ENCODE assay signal across 16 mouse cellular contexts in the genomic region with DNA sequence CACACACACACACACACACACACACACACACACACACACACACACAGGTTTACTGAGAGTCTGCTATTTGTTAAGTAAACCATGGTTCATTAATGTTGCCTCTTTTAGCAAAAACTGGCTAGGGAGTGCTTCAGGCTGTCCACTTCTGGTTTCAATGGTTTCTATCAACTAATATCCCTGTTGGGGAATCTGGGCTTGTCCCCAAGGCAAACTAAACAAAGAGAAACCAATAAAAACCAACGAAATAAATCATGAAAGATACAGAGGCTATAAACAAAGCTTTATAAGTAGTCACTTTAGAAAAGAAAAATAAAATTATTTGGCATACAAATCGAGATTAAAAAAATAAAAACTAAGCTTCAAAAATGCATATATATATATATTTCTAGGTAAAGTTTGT. TPM values are rescaled to one million over a fixed set of nuclear protein-coding genes. Genes with fewer than 3 reads are reported as not detected.
A peak's percentile ranks its signal among the peaks of the same experiment; 100 is the strongest.
DNase-seq lines count a peak whose midpoint lies in the region; ATAC-seq and TF ChIP-seq lines count a peak whose summit lies in the region.
"Had no signal": no experiment of that assay in that cellular context is flagged by ENCODE, and none has a peak within 500 bp of the region (broad histone marks: within the 10 kb centered on the region; RNA-seq: fewer than 3 reads in every experiment).

No protein-coding gene starts in this region.

- intact Hi-C loops in heart, adult 2 months (cut with DNase I), result loop anchor here (2.0 kb wide), 1 partner anchor 66 kb away; no protein-coding TSS in a partner anchor
- intact Hi-C loops in heart, postnatal 10 days (cut with DNase I), result loop anchor here (5.0 kb wide), 1 partner anchor 65 kb away; no protein-coding TSS in a partner anchor

- 55% methylated on average over 2 of the region's 2 CpGs for WGBS in heart, adult 2 months
- 60% methylated on average over 2 of the region's 2 CpGs for WGBS in kidney, embryonic 14.5 days

- H3K9ac ChIP-seq in heart, adult 2 months (ENCODE audit: low read depth, low read length), result no peak overlapping the region
- no peak overlapping the region for H3K9ac ChIP-seq in kidney, embryonic 14.5 days (ENCODE audit: low read depth, low read length)
- H3K9ac ChIP-seq: embryonic facial prominence, embryonic 13.5 days; forebrain, embryonic 12.5 days; hindbrain, embryonic 14.5 days had no signal

- no peaks in the 10 kb centered on the region for H3K79me2 ChIP-seq in heart, adult 2 months (replicated peaks; ENCODE audit: control insufficient read depth, insufficient read depth, low read length)

- peak overlapping the region; percentile 78 for H3K27ac ChIP-seq in heart, adult 2 months
- H3K27ac ChIP-seq in kidney, embryonic 14.5 days (ENCODE audit: low read depth, low read length), result 0 out of 2 replicates have a peak overlapping the region, but pooled peaks have one; percentile 37
- H3K27ac ChIP-seq: embryonic facial prominence, embryonic 13.5 days; forebrain, embryonic 12.5 days; hindbrain, embryonic 10.5 days; hindbrain, embryonic 14.5 days had no signal

- H3K36me3 ChIP-seq in heart, adult 2 months (ENCODE audit: control insufficient read depth, insufficient read depth, low read length), result no peaks in the 10 kb centered on the region
- H3K36me3 ChIP-seq in kidney, embryonic 14.5 days (ENCODE audit: control insufficient read depth, insufficient read depth, low read length), result no peaks in the 10 kb centered on the region
- H3K36me3 ChIP-seq: embryonic facial prominence, embryonic 13.5 days; forebrain, embryonic 12.5 days; heart, embryonic 13.5 days; hindbrain, embryonic 10.5 days had no signal

- TF ChIP-seq CTCF in heart, adult 2 months (IDR thresholded peaks at IDR 0.05), result no peak

- H3K4me3 ChIP-seq in heart, adult 2 months, result no peak overlapping the region
- no peak overlapping the region for H3K4me3 ChIP-seq in kidney, embryonic 14.5 days (ENCODE audit: low read length)
- H3K4me3 ChIP-seq: embryonic facial prominence, embryonic 13.5 days; forebrain, embryonic 12.5 days; heart, embryonic 13.5 days; hindbrain, embryonic 10.5 days had no signal

- peaks cover 2% of the 10 kb centered on the region for H3K4me1 ChIP-seq in heart, adult 2 months (ENCODE audit: control insufficient read depth, insufficient read depth, low read length)
- peaks cover 3% of the 10 kb centered on the region; the same call in 1 of the 2 replicates for H3K4me1 ChIP-seq in kidney, embryonic 14.5 days (ENCODE audit: control insufficient read depth, insufficient read depth, low read length)
- H3K4me1 ChIP-seq: forebrain, embryonic 12.5 days; hindbrain, embryonic 10.5 days had no signal

- no peak for TF ChIP-seq EP300 in heart, adult 2 months (IDR thresholded peaks at IDR 0.05; ENCODE audit: insufficient read depth, low read depth, low read length)

- ATAC-seq in kidney, embryonic 14.5 days (ENCODE audit: low FRiP score, low TSS enrichment), result no peak
- ATAC-seq: forebrain, embryonic 16.5 days had no signal

- TF ChIP-seq POLR2A in heart, adult 2 months (IDR thresholded peaks at IDR 0.05; ENCODE audit: insufficient read depth, low read depth, low read length), result no peak

- no peaks in the 10 kb centered on the region for H3K9me3 ChIP-seq in kidney, embryonic 14.5 days (ENCODE audit: control insufficient read depth, low read length)
- H3K9me3 ChIP-seq: embryonic facial prominence, embryonic 13.5 days; forebrain, embryonic 12.5 days; heart, embryonic 13.5 days; hindbrain, embryonic 10.5 days had no signal

- no peak for DNase-seq in heart, adult 2 months
- no peak for DNase-seq in heart, postnatal 10 days
- no peak for DNase-seq in kidney, adult 18-20 months
- DNase-seq in kidney, postnatal 14 days, result peak; percentile 34
- DNase-seq in kidney, postnatal 36 days, result no peak
- DNase-seq in adipocyte (ENCODE audit: low spot score), result peak; percentile 23
- DNase-seq: cerebellum, adult 18-20 months; cerebellum, adult 9-11 months; cerebellum, postnatal 36 days had no signal

- no peak overlapping the region for H3K4me2 ChIP-seq in kidney, embryonic 14.5 days (replicated peaks; ENCODE audit: low read depth, low read length)
- H3K4me2 ChIP-seq: forebrain, embryonic 12.5 days; hindbrain, embryonic 14.5 days had no signal

- no peaks in the 10 kb centered on the region for H3K27me3 ChIP-seq in heart, adult 2 months (ENCODE audit: control insufficient read depth, insufficient read depth, low read length)
- no peaks in the 10 kb centered on the region for H3K27me3 ChIP-seq in kidney, embryonic 14.5 days (ENCODE audit: control insufficient read depth, insufficient read depth, low read length)
- H3K27me3 ChIP-seq: embryonic facial prominence, embryonic 13.5 days; forebrain, embryonic 12.5 days; heart, embryonic 13.5 days had no signal

RNA-seq across cellular contexts. Expression of gene Filip1l, which starts 39.6 kb away (rescaled TPM):
- total RNA-seq in heart, adult 2 months (2021), result 10 to 100 TPM; 35.0 to 36.3 TPM
- 9.2 and 19.5 TPM in 2 replicates for polyA plus RNA-seq in heart, adult 2 months (2012; rRNA removed)
- 10 to 100 TPM; 51.6 to 56.2 TPM for total RNA-seq in heart, postnatal 10 days (2021)
- 16.3 and 21.1 TPM in 2 replicates for polyA plus RNA-seq in kidney, embryonic 14.5 days (2014; fragmentation: Nextera tagmentation; extraction: Ambion mirVana)

Comparison
In these comparisons a context has a peak if more than half of its experiments do, and no peak if none do; other contexts are left out.
1. DNase-seq: peak in kidney, postnatal 14 days (single experiment) and adipocyte (single experiment); none in heart, adult 2 months (0 of 2), heart, postnatal 10 days (0 of 2), kidney, adult 18-20 months (single experiment) and kidney, postnatal 36 days (0 of 2).